Mouse (Mus musculus) urinary bladder, postnatal 14 days (tissue): ENCODE measurements around the gene Klhl10.

ENCODE experiments used
- DNase-seq: peaks from one replicate; pipeline ENCODE4 v3.0.0; 2021; ENCODE audit warnings: low spot score

The Klhl10 gene

DNA sequence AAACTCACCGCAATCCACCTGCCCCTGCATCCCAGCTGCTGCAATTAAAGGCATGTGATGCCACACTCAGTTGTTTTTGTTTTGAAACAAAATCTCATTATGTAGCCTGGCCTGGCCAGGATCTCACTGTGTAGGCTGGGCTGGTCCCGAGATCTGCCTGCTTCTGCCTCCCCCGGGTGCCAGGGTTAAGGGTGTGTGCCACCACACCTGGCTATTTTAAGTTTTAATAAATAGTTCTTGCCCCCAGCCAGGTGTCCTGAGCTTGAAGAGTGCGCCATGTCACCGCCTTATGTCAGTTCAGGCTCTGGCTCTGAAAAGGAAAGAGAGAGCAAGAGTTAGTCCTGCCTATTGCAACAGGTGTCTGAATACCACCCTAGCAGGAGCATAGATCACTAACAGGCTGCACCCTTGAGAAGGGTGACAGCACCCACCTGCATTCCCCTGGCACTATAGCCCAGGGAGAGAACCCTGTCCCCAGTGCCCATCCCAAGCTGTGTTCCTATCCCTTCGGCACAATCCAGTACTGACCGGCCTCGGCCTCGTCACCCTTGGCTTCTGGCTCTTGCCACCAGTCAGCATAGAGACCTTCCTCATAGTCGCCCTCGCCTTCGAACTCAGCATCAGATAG, 32.8 kb upstream of the Klhl10 start:
- DNase-seq = no peak

DNA sequence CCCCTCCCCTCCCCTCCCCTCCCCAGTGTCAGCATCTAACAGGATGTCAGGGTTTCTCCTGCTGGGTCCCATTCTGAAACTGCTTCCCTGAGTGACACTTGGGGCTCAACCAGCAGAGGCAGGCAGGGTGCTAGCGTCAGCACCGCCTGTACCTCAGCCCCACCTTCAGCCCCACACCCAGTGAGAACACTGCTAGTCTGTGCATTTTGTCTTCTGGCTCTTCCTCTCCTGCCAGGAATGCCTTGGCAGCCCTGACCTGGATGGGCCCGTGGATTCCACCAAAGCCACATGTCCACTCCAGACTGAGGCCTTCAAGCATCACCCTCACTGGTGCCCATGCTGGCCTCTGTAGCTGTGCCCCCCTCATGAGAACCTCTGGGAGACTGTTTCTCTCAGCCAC, 32.0 kb upstream of the Klhl10 start:
- no peak for DNase-seq

DNA sequence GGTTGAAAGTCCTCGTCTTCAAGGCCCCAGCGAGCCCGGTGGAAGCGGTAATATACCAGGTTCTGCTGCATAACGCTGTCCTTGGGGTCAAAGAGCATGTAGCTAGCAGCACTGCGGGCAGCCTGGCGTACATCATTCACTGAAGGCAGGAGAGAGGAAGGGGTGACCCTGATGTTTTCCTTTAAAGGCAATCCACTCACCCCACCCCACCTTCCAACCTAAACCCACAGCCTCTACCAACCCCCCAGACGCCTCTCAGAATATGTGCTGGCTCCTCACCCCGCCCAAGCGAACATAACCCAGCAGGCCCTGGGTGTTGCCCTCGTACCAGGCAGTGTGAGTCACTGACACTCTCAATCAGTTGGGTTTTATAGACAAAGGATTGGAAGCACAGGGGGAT, 30.0 kb upstream of the Klhl10 start:
- DNase-seq = peak; percentile 46

GRCm38 (mm10) chr11:100413541-100413940, 28.2 kb upstream of the Klhl10 start:
- DNase-seq = no peak

DNA sequence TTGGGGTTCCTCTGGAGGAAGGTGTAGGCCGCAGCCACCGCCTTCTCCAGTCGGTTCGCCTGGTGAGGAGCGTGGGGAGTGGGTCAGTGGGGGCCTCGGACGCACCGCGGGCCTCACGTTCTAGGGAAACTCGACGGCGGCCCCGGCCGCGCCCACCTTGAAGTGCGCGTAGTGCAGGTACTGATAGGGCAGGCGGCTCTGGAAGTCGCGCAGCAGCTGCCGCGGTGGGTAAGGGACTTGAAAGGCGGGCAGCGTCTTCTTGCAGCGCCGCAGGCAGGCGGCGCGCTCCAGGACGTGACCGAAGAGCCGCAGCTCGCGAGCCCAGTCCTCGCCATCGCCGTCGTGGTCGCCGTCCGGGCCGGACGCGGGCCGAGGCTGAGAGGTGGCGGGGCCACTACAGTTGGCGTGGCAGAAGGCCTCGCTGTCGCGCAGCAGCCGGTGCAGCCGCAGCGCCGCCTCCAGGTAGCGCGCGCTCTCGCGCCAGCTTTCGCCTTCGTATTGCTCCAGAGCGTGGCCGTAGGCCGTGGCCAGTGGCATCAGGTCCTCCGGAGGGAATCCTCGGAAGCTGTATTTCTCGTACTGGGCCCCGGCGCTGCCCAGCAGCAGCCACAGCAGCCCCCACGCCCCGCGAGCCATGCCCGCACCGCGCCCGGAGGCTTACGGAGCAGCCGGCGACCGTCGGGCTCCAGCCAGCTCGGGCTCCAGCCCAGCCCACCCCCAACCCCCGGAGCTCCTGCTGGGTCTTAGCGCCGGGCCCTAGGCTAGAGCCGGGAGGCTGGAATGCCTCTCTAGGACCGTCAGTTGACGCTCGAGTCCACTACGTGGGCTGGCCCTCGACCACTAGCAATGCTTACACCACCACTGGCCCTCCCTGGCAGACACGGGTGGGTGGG, 27.4 kb upstream of the Klhl10 start, which contains the start of gene P3h4:
Gene P3h4, minus strand, starts transcription at position 816 of the 893 bp plus-strand sequence.
- DNase-seq = peak; percentile 86

GRCm38 (mm10) chr11:100414914-100415822, 26.5 kb upstream of the Klhl10 start, which contains the start of gene Fkbp10:
TSS of gene Fkbp10 (plus strand) at chr11:100415697.
- peak; percentile 71 for DNase-seq

GRCm38 (mm10) chr11:100421537-100421936, 20.2 kb upstream of the Klhl10 start:
- DNase-seq = no peak

DNA sequence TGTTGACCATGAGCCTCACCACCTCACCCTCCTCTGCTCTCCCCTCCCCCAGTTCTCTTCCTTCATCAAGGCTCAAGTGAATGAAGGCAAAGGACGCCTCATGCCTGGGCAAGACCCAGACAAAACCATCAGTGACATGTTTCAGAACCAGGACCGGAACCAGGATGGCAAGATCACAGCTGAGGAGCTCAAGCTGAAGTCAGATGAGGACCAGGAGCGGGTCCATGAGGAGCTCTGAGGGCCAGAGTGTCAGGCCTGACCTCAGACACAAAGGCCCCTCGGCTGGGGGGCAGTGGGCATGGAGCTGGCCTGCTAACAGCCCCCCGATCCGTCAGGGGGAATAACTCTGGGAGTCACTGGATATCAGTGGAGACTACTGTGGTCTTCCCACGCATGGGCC, 17.9 kb upstream of the Klhl10 start:
- DNase-seq = no peak

DNA sequence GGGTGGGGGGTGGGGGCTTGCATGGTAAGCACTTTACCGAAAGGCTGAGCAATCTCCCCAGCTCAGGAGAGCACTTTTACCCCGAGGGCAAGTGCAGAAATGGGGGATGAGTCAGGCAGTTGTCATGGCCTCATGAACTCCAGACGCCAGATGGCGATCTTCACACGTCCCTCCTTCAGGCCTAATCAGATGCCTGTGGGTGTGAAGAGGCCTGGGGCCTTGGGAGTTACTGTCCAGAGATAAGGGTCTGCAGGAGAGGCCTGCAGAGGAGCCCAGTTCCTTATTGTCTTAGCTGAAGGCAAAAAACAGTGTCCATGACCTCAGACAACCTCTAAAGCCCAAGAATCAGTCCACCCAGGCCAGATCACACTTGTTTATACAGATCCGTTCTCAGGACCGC, 15.9 kb upstream of the Klhl10 start:
- DNase-seq = peak; percentile 86

- no peak for DNase-seq
These were observed 14.9 kb upstream of the Klhl10 start for GRCm38 (mm10) chr11:100426820-100427219.

DNA sequence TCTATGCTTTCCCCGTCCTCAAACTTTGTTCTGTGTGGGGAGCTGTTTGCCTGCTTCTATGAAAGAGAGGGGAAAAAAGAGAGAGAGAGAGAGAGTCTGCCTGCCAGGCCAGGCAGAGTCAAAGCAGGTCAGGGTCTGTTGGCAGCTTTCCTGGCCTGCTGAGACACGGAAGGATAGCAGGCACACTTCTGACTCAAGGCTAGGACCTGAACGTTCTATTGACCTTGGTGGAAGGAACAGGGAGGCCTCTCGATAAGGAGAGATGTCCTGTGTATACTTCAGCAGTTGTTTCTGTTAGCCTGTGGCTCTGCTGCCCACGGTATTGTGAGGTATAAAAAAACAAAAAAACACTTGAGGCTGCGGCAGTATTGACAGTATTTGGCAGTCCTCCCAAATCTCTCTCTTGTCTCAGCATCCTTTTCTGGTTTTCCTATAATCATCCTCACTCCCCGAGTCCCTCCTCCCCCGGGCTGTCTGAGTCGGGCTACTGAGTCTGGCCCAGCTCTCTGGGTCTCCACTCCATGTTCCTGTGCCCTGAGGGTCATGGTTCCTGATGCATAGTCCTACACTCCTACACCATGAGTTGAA, 13.0 kb upstream of the Klhl10 start:
- no peak for DNase-seq

GRCm38 (mm10) chr11:100430052-100430451, 11.7 kb upstream of the Klhl10 start:
- no peak for DNase-seq

DNA sequence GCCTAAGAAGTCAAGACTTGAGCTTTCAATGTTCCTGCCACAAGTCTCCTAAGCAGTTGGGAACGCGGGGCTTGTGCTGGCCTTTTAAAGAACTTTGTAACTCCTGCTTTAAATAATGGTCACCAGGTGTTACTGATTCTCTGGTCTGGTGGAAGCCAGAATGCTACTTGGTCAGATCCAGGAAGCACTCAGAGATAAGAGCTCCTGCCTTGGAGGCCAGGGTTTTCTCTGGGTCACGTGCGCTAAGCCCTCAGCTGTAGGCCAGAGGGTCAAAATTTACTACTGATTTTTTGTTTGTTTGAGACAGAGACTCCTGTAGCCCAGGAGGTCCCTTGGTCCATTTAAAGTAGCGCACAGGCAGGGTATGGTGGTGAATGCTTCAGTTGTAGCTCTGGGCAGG, 9.7 kb upstream of the Klhl10 start:
- DNase-seq = no peak

DNA sequence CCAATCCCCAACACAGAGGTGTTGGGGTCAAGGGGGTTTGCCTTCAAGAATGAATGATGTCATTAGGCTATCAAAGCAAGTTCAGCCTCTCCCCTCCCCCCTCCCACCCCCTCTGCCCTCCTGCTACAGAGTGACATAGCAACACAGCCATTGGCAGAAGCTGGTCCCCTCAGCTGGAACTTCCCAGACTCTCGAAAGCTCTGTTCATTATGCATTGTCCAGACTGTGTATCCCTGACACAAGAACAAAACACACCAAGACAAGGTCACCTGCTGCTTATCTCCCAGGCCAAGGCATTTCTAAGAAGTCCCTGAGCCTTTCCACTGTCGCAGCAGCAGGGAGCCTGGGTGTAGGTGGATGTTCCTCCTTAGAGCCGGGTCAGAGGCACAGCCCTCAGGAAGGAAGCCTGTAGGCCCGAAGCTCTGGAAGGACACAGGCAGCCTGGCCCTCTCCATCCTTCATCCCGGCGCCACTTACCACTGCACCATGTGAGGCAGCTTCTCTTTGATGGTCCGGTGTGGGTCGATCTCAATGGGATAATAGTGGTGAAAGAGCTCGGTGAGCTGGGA, 6.0 kb upstream of the Klhl10 start:
- DNase-seq = no peak

GRCm38 (mm10) chr11:100437901-100438300, 3.8 kb upstream of the Klhl10 start:
- no peak for DNase-seq

DNA sequence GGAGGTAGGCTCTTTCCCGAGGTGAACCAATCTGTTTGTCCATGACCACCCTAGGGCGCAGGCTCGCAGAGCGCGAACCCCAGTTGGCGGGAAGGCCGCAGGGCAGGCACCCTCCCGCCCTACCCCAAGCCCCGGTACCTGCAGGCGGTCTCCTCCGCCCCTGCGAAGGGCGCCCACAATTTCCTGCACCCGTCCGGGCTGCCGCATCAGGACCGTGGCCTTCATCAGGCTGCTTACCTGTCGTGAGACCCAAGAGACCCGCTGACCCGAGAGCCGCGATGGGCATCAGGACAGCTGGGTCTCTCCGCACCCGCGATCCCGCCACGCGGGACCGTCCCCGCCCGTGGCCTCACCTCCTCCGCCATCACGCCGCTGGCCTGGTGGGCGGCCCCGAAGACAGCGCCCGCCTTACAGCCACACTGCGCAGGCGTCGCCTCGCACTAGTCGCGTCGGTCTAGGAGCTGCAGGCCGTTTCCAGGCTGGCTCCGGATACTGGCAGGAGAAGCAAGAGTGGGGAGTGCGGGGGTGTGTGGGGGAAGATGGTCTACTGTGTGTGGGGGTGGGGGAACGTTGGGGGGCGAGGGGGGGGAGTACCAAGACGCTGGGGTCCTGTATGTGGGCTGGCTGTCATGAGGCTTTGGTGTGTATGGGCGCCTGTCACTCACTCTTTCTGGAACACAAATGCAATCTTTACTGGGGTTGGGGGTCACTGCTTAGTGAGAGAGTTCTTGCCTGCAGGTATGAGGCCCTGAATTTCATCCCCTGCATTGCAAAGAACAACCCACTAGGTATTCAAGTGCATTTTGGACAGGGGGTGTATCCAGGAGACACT, 810 bp upstream of the Klhl10 start:
- peak; percentile 87 for DNase-seq

DNA sequence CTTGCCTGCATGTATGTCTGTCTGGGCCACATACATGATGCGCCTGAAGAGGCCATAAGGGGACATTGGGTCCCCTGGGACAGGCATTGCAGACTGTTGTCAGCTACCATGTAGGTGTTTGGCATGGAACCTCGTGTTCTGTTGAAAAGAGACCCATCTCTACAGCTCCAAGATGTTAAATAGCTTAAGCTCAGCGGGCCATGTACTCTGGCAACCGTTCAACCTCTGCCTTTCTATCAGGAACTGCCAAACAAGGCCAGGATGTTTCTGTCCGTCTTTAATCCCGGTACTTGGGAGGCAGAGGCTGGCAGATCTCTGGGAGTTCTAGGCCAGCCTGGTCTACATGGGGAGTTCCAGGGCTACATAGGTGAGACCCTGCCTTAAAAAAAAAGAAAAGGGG, 908 bp downstream of the Klhl10 start:
- no peak for DNase-seq

- no peak for DNase-seq
These were observed 15.5 kb downstream of the Klhl10 start for GRCm38 (mm10) chr11:100457247-100457646.

DNA sequence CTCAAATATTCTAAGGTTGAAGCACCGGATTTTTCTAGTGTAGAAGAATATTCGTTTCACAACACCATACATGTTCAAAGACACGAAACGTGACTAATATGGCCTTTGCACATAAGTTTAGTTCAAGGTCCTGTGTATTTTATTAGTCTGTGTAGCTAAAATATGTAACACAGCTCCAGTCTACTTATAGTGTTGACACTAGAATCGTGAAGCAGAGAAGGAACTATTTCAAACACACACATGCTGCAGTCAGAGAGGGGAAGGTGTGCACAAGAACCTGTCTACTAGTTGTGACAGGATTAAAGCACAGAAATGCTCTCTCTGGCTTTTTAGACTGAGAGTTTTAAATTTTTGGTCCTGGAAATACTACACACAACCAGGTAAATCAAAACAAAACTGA, 16.0 kb downstream of the Klhl10 start:
- DNase-seq = no peak

GRCm38 (mm10) chr11:100462699-100463098, 21.0 kb downstream of the Klhl10 start:
- no peak for DNase-seq
